Mouse (Mus musculus) cerebellum, postnatal 25 days (tissue): ENCODE measurements around the gene Olfr1461.

ENCODE experiments used
- DNase-seq, 2 experiments: peaks; one replicate each; pipeline ENCODE4 v3.0.0; 2021; ENCODE audit warnings: mixed read lengths in 2 of 2

Gene Olfr1461

DNA sequence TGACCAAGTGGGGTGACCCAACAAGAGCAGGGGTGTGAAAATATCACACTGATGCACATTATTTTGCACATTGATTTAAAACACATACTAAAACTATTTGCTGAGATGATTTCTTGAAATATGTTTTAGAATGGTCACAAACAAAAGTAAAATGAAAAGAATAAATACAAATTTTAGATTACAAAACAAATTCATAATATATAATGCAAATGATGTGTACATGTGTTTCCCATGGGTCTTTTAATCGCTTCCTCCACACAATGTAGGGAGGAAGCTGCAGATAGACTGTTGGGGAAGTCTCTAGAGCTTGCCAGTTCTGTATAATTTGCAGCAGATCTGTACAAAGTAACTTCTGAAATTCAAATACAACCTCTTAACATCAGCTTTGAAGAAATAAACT lies at the start of gene Olfr1461:
TSS of gene Olfr1461 (plus strand) at position 301 of the 400 bp plus-strand sequence.
- no peak for DNase-seq

- no peak for DNase-seq
Measured at GRCm38 (mm10) chr19:13149449-13149848, 13.4 kb upstream of the Olfr1461 start, which contains the start of gene Olfr1459. TSS of gene Olfr1459 (minus strand) at chr19:13149549.

- DNase-seq, result no peak
Measured at GRCm38 (mm10) chr19:13185434-13185833, 22.6 kb downstream of the Olfr1461 start, which contains the start of gene Olfr1462. TSS of gene Olfr1462 (plus strand) at chr19:13185734.
